Mouse (Mus musculus): ENCODE measurements around the gene Nek6.
A peak's percentile ranks its signal among the peaks of the same experiment; 100 is the strongest.

Nek6 gene

DNA sequence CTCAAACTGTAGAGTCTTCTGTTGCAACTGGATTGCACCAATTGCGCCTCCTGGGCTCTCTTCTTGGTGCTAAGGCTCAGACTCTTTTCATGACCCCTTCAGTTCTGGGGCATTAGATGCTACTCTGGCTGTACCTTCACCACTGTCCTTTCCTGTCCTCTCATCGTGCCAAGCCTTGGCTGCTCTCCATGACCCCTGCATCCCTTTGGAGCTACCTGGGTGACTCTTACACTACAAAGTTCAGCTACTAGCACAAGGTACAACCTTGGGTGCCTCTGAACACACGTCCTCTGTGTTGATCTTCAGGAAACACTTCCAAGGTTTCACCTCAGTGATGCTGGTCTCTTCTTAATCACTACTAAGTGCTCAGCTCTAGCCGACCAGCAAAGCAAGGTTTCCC, 51.2 kb downstream of the Nek6 start:
- no peak for ATAC-seq (ENCODE audit: insufficient number of reproducible peaks, low FRiP score, low TSS enrichment)

DNA sequence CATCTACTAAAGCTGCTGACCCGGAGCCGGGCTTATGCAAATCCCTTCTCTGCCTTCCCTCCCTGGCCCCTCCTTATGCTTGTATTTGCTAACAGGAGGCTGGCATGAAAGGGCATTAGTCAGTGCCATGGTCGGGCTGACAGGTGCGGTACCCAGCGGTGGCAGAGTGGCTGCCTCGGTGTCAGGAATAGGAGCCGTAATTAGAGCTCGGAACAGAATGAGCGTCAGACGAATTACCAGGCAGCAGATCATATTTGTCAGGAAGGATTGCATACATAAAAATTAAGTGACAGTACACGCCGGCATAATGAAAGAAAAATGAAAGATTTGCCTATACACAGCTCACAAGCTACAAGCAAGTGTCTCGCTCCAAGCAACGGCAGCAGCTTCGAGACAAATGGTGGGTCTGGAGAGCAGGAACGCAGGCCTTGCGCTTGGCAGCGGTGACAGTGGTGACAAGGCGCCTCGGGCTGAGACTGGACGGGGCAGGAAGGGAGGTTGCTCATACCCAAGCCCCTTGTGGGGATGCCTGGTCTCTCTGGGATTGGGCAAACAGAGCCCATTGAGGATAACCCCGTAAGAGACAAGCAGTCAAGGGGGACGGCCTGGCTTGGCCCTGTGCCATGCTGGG, 60.6 kb downstream of the Nek6 start:
- peak; percentile 75 for ATAC-seq (ENCODE audit: insufficient number of reproducible peaks, low FRiP score, low TSS enrichment)

DNA sequence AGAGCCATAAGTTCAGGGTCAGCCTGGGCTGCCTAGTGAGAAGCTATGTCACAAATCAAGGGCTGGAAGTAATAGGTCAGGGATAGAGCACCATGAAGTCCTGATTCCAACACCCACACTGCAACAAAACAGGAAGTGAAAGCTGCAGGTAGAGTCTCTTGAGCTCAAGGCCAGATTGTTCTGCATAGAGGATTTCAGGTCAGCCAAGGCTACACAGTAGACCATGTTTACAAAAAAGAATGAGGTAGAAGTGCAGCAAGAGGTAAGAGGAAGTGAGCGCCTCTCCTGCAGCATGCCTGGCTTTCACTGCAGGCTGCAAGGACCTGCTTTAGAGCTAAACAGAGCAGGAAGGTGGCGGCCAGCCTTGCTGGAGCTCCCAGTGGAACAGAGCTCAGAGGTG, 63.3 kb downstream of the Nek6 start:
- no peak for ATAC-seq (ENCODE audit: insufficient number of reproducible peaks, low FRiP score, low TSS enrichment)

DNA sequence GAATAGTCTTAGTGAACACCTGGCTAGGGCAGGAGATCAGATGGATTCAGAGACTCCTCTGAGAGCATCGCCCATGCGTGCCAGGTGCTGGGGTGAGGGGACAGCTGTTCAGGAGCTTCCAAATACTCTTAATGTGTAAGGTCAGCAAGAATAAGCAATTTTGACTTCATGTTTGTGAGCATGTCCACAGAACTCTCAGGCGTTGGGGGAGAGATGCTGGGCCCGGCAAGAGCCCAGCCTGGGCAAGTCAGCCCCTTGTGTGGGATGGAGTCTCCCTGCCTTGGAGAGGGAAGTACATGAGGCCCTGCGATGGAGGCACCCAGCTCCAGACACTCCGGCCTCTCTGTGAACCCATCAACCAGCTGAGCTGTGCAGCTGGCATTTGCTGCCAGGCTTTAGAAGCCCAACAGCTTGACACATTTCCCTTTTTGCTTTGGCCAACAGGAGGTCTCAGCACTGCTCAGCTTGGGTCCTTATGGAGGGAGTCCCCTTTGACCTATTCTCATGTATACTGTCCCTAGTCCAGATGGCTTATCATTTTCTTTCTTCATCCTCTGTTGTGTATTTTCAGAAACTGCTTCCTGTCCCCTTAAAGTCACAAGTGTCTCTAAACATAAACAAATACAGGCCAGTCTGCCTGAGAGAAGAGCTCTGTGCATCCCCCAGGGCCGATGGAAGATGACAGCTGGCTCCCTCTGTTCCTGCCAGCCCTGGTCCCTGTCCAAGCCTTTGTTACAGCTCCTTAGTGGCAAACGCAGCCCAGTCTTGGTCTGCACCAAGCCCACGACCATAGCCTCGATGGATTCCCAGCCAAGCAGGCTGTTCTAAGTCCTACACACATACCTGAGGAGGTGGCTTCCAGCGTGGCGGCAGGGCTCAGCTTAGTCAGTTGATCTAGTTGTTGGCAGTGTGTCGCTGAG, 67.4 kb downstream of the Nek6 start:
- ATAC-seq (ENCODE audit: insufficient number of reproducible peaks, low FRiP score, low TSS enrichment): peak; percentile 43; the same call in 1 of the 2 replicates

DNA sequence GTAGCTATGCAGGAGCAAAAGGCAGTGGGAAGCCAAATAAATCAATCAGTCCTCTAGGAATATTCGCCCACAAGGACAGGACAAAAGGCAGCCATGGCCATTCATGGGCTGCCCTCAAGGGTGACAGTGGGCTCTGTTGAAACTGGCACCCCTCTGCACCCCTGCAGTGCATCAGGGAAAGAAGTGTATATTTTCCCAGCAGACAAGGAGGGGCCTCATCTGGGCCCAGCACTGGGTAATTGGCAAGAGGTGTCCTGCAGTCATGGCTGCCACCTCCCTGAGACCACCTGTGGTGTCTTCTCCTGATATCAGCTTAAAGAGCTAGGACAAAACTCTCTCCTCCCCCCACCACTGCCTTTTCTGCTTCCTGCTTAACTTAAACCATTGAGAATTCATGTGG, 68.1 kb downstream of the Nek6 start:
- no peak for ATAC-seq (ENCODE audit: insufficient number of reproducible peaks, low FRiP score, low TSS enrichment)

DNA sequence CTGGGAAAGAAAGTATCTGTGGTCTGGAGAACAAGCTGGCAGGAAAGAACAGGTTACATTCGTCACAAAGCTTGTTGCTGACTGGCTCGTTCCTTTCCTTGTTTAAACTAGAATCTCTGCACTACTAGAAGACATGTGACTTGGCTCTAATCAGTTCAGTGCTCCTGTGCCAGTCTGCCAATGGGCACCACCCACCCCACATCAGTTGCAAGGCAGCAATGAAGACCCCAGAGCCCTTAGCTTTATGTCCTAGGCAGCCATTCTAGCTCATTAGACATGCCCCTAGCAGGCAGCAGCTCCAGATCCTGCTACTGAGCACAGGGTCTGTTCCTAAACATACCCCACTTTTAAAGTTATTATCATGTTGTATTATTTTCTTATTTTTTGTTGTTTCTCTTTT, 72.5 kb downstream of the Nek6 start:
- no peak for ATAC-seq (ENCODE audit: insufficient number of reproducible peaks, low FRiP score, low TSS enrichment)

DNA sequence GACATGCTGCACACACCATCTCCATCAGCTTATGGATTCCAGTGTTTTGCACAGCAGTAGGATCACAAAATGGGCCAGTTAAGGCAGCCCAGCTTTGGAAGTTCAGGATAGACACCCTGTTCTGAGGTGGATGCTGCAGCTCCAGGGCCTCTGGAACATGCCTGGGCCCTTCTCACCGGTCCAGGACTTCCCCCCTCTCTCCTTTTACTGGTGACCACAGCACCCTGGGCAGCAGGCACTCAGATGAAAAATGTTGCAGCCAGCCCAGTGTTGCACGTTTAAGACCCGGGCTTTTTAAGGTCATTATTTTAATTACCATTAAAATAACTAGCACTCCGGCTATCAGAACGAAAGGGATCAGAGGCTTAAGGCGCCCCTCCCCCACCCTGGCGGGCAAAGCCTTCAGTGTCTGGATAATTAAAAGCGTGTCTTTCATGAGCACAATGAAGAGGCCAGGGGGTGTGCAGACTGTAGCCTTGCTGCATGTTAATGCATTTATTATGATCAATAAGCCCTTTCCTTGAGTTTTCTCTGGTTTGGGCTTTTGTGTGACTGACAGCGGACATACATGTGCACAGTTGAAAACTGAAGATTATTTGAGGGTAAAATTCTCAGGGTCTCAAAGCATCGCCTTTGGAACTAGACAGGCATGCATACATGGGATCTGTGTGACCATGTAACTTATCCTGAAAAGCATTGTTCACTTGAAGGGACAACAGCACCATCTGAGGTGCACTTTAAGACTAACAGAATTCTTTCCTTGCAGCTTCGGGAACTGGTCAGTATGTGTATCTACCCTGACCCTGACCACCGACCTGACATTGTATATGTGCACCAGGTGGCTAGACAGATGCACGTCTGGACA, 73.3 kb downstream of the Nek6 start:
- ATAC-seq (ENCODE audit: insufficient number of reproducible peaks, low FRiP score, low TSS enrichment): no peak

DNA sequence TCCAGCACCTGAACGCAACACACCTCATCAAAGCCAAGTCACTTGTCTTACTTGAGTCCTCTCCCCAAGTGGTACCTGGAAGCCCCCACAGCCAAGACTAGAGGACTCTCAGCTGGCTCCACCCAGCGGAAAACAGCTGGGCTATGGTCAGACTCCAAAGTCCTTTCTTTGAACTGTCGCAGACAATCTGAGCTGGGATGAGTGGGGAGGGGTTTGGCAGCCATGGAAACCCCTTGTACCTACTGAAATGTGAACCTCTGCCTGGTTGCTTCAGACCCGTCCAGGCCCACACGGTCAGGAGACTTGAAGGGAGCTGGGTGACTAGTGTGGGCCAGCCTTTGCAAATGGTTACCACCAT, 73.9 kb downstream of the Nek6 start:
- ATAC-seq (ENCODE audit: insufficient number of reproducible peaks, low FRiP score, low TSS enrichment): no peak

DNA sequence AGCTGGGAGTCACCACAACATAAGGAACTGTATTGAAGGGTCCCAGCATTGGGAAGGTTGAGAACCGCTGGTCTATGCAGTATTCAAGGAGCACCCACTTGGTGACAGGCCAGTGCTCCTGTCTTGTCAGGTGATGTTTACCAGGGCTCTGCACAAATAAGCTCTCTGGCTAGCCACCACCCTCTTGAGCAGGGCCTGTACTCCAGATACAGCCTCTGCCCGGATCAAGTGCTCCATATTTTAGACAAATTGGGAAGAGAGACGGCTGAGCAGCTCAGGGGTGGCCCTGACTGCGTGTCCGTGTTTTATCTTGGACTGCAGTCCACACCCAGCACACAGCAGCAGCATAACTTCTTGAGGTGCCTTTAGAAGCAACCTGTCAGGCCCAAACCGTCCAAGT, 75.3 kb downstream of the Nek6 start:
- no peak for ATAC-seq (ENCODE audit: insufficient number of reproducible peaks, low FRiP score, low TSS enrichment)

DNA sequence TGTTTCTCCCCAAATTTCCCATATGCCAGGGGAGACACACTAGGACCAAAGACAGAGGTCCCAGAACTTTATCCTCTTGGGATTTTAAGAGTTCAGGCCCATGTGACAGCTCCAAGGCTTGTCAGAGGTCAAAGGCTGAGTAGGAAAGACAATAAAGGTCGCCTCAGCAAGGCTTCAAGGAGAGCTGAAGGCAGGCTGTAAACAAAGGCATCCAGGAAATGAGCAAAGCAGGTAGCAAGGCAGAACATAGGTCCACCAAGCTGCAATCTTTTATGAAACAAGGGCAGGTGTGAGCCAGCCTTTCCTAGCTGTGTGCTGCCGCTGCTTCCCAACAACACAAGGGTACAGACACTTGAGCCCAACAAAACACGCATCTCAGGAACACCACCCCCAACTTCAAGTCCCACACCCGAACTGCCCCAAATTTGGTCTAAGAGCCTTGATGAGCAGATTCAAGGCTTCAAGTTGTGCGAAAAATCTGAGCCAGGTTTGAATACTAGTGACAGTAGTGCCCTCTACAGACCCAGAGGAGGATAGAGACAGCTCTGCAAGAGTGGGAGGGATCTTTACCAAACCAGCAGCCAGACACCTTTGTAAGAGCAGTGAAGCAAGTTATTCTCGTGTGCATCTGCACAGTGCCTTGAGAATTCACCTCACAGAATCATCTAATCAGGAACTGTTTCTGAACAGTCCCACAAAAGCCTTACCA, 80.5 kb downstream of the Nek6 start:
- peak; percentile 67; the same call in 1 of the 2 replicates for ATAC-seq (ENCODE audit: insufficient number of reproducible peaks, low FRiP score, low TSS enrichment)

DNA sequence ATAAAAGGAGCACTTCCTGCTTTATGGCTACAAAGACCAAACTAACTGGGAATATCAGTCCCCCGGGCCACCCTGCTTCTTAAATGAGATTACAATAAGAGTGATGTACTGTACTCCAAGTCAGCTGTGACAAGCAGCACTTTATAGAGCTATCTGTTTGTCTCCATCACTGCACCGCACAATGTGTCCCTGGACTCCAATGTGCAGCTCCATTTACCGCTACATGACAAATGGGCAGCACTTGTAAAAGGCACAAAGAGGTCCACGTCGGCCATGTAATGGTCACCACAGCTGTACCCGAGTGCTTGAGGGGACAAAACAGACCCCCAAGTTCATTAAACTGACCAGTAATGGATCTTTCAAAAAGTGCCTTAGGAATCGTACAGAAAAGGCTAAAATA, 83.4 kb downstream of the Nek6 start:
- ATAC-seq (ENCODE audit: insufficient number of reproducible peaks, low FRiP score, low TSS enrichment): no peak

DNA sequence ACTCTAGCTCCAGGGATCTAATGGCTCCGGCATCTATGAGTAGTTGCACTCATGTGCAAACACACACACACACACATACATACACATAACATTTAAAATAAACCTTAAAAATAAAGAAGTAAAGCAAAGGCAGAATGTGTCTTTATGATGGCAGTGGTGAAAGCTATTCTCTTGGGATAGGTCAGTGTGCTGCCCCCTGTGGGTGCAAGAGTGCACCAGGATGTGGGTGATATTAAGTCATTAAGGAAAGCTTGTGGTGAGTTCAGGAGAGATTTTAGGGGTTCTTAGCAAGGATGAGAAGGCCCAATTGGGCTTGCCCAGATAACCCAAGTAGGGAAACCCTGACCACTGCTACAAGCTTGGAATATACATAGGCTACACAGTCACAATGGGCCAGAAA, 86.5 kb downstream of the Nek6 start:
- no peak for ATAC-seq (ENCODE audit: insufficient number of reproducible peaks, low FRiP score, low TSS enrichment)

DNA sequence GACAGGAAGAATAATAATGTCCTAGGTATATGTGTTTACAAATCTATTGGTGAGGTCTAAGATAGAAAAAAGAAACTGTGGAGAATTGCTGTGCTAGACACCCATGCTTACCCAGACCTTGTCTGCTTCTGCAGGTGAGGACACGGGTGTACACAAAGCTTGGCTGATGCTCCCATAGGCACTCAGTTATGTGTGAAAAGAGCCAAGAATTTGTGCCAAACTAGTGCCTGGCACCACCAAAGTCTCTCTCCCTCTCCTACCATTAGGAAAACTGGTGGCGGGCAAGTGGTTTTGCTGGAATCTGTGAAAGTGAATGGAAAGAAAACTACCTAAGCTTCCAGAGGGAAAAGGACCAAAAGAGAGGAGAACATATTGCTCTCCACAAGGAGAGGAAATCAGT, 87.0 kb downstream of the Nek6 start:
- ATAC-seq (ENCODE audit: insufficient number of reproducible peaks, low FRiP score, low TSS enrichment): peak; percentile 61

DNA sequence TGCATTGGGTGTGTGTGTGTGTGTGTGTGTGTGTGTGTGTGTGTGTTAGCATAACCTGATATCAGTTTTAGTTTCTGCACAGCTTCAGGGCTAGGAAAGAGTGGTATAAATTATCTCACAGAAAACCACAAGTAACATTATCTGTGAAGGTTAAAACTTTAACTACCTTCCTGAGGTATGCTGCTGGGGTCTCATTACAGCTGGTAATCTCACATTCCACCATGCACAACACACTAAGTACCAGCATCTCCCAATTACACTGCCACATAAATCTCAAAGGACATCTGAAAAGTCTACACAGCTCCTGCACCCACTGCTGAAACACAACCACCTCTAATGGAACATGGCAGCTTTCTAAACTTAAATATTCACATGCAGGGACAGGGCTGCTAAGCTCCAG, 89.4 kb downstream of the Nek6 start:
- no peak for ATAC-seq (ENCODE audit: insufficient number of reproducible peaks, low FRiP score, low TSS enrichment)

DNA sequence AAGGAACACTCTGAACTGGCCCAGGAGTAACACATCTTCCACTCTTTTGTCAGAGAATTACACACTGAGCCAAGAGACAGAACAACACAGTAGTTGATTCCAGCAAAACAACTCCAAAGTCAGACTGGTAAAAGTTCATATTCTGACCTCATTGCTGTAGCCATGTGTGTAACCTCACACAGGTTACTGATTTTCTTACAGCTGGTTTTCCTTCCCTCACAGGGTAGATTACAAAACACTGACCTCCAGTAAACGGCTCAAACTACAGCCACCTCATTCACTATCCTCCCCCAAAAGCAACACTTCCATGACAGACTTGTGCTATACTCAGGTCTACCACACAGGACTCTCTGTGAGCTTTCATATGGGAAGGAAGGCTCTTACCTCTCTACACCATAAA, 96.3 kb downstream of the Nek6 start:
- ATAC-seq (ENCODE audit: insufficient number of reproducible peaks, low FRiP score, low TSS enrichment): no peak

DNA sequence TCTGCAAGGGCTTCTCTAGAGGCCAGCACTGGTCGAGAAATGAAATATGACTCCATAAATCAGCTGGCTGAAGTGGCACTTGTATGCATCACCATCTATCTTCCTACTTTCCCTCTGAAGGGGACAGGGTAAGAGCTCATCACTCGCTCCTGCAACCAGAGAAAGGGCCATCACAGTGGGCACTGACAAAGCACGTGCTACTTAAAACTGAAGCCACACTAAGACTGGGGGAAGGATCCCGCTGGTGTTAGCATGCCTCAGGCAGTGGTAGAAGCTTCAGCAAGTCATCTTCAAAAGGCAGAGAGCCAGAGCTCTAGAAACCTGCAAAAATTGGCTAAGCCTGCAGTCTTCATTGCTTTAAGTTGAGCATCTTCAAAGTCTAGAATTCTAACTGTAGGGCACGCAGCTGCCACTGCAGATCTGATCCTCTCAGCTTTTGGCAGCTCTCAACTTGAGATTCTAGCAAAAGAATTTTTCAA, 97.4 kb downstream of the Nek6 start:
- ATAC-seq (ENCODE audit: insufficient number of reproducible peaks, low FRiP score, low TSS enrichment): no peak

DNA sequence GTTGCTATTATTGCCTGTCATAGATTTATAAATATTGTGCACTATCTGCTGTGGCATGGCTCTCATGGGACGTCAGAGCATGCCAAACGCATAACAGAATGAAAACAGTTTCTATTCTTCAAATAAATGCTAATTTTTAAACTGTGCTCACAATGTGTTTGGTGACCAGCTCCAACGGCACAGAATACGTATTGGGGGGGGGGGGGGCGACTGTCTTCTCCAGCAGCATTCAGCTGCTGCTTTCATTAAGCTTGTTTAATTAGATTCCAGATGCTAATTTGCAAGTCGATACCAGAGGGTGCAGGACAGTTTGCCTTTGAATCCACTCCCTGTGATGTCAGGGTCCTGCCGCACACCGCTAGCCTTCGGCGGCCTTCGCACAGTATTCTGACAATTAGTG, 97.9 kb downstream of the Nek6 start:
- ATAC-seq (ENCODE audit: insufficient number of reproducible peaks, low FRiP score, low TSS enrichment): no peak

DNA sequence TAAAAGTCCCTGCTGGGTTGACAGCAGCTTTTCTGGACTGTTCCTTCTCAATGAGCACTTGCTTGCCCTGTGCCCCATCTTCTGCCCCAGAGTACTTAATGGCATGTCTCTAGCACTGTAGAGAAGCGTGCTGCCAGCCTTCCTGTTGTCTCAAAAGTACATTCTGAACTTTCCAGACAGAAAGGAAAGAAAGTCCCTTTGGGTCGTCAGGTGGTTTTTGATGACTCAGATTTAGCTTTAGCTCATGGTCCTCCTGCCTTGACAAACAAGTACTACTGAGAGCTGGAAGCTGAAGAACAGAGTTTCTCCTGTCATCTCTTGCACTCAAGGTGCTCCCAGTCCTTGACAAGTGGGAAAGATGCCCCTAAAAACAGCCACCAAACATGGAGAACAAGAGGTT, 98.7 kb downstream of the Nek6 start:
- ATAC-seq (ENCODE audit: insufficient number of reproducible peaks, low FRiP score, low TSS enrichment): no peak

DNA sequence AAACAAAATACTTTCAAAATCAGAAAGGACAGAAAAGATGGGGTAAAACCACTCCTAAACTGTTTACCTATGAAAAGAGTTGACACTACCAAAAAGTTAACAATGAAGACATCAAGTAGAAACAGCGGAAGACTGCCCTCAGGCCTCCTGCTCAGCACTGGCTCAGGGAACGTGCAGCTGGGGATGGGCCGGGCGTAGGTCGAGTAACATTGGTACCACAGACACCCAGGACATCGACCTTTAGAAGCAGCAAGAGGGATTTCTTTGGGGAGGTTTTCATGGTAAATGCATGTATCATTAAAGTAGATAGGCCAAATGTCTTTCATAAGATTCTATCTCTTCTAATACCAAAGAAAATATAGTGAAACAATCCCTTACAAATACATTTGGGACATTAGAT, 101.2 kb downstream of the Nek6 start:
- no peak for ATAC-seq (ENCODE audit: insufficient number of reproducible peaks, low FRiP score, low TSS enrichment)

DNA sequence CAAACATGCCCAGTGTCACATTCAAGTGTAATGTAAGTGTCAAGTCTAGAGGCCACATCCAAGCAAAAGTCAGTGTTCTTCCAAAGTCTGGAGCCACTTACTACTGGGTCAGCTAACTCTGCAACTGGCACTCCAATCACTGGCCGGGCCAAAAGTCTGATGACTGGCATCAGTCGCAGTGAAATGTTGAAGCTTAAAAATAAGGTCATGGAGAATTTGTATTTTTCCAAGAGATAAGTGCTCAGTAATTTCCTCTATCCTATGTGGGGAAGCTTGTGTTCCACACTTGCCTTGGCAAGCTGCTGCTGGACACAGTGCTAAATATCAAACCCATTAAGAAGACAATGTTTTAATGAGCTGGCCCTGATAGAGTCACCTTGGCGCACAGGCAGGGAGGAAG, 102.1 kb downstream of the Nek6 start:
- no peak for ATAC-seq (ENCODE audit: insufficient number of reproducible peaks, low FRiP score, low TSS enrichment)
